Comparison of ENCODE assay signal across 19 mouse cellular contexts in genomic region chr10:115569712-115570491, GRCm38 (mm10). TPM values are rescaled to one million over a fixed set of nuclear protein-coding genes. Genes with fewer than 3 reads are reported as not detected.
DNase-seq lines count a peak whose midpoint lies in the region; ATAC-seq lines count a peak whose summit lies in the region.
"Had no signal": no experiment of that assay in that cellular context is flagged by ENCODE, and none has a peak within 500 bp of the region (broad histone marks: within the 10 kb centered on the region; RNA-seq: fewer than 3 reads in every experiment).

TSS of gene A930009A15Rik (plus strand) at chr10:115569986.

- no peaks in the 10 kb centered on the region for H3K36me3 ChIP-seq in kidney, embryonic 15.5 days
- no peaks in the 10 kb centered on the region for H3K36me3 ChIP-seq in hindbrain, embryonic 16.5 days (ENCODE audit: control insufficient read depth, insufficient read depth, low read length)
- H3K36me3 ChIP-seq in neural tube, embryonic 15.5 days, result no peaks in the 10 kb centered on the region
- H3K36me3 ChIP-seq: heart, embryonic 13.5 days; limb, embryonic 12.5 days had no signal

- 63% methylated on average over 15 of the region's 15 CpGs for WGBS in kidney, embryonic 15.5 days
- 46% methylated on average over 15 of the region's 15 CpGs for WGBS in hindbrain, embryonic 16.5 days
- 47% methylated on average over 15 of the region's 15 CpGs for WGBS in neural tube, embryonic 15.5 days

- no peak within 1 kb of the TSS for H3K4me2 ChIP-seq in kidney, embryonic 15.5 days
- H3K4me2 ChIP-seq in hindbrain, embryonic 16.5 days (ENCODE audit: low read length), result peak within 1 kb of the TSS; percentile 31
- H3K4me2 ChIP-seq in neural tube, embryonic 15.5 days, result peak within 1 kb of the TSS; percentile 29; the same call in 1 of the 2 replicates
- H3K4me2 ChIP-seq: heart, embryonic 13.5 days; limb, embryonic 12.5 days had no signal

- H3K27me3 ChIP-seq in kidney, embryonic 15.5 days, result no peaks in the 10 kb centered on the region
- H3K27me3 ChIP-seq in hindbrain, embryonic 16.5 days (replicated peaks; ENCODE audit: control insufficient read depth, insufficient read depth, low read length), result no peaks in the 10 kb centered on the region
- no peaks in the 10 kb centered on the region for H3K27me3 ChIP-seq in neural tube, embryonic 15.5 days (replicated peaks)
- H3K27me3 ChIP-seq: heart, embryonic 13.5 days; limb, embryonic 12.5 days had no signal

- no peak within 1 kb of the TSS for H3K4me3 ChIP-seq in kidney, embryonic 15.5 days (replicated peaks)
- 0 out of 2 replicates have a peak within 1 kb of the TSS, but pooled peaks have one; percentile 5 for H3K4me3 ChIP-seq in hindbrain, embryonic 16.5 days (ENCODE audit: low read length)
- no peak within 1 kb of the TSS for H3K4me3 ChIP-seq in neural tube, embryonic 15.5 days (replicated peaks)
- H3K4me3 ChIP-seq: erythroblast, embryonic 14.5 days; heart, embryonic 13.5 days; limb, embryonic 12.5 days had no signal

- peaks cover 13% of the 10 kb centered on the region; the same call in 1 of the 2 replicates for H3K4me1 ChIP-seq in kidney, embryonic 15.5 days
- H3K4me1 ChIP-seq in hindbrain, embryonic 16.5 days (ENCODE audit: control insufficient read depth, insufficient read depth, low read depth, low read length), result no peaks in the 10 kb centered on the region; the same call in 1 of the 2 replicates
- H3K4me1 ChIP-seq in neural tube, embryonic 15.5 days, result peaks cover 15% of the 10 kb centered on the region
- H3K4me1 ChIP-seq: heart, embryonic 13.5 days had no signal

- H3K9me3 ChIP-seq in kidney, embryonic 15.5 days (replicated peaks), result no peaks in the 10 kb centered on the region
- no peaks in the 10 kb centered on the region for H3K9me3 ChIP-seq in hindbrain, embryonic 16.5 days (ENCODE audit: control insufficient read depth, low read length)
- H3K9me3 ChIP-seq in neural tube, embryonic 15.5 days (replicated peaks), result no peaks in the 10 kb centered on the region
- H3K9me3 ChIP-seq: limb, embryonic 12.5 days had no signal

- H3K9ac ChIP-seq in kidney, embryonic 15.5 days, result no peak within 1 kb of the TSS
- no peak within 1 kb of the TSS for H3K9ac ChIP-seq in hindbrain, embryonic 16.5 days (ENCODE audit: low read depth, low read length)
- no peak within 1 kb of the TSS for H3K9ac ChIP-seq in neural tube, embryonic 15.5 days (replicated peaks)
- H3K9ac ChIP-seq: heart, embryonic 13.5 days; limb, embryonic 12.5 days; liver, postnatal 0 days had no signal

- H3K27ac ChIP-seq in kidney, embryonic 15.5 days, result no peak within 1 kb of the TSS
- peak within 1 kb of the TSS; percentile 49 for H3K27ac ChIP-seq in hindbrain, embryonic 16.5 days (ENCODE audit: low read depth, low read length)
- H3K27ac ChIP-seq in neural tube, embryonic 15.5 days (replicated peaks), result peak within 1 kb of the TSS; percentile 48
- H3K27ac ChIP-seq: heart, embryonic 13.5 days; kidney, postnatal 0 days; limb, embryonic 12.5 days; macrophage had no signal

- DNase-seq in kidney, postnatal 25 days, result no peak
- no peak for DNase-seq in embryo, embryonic 10 days (ENCODE audit: low spot score)
- no peak for DNase-seq in thymus, postnatal 36 days
- no peak for DNase-seq in thymus, postnatal 0 days (ENCODE audit: low spot score)
- DNase-seq: adrenal gland, adult 8-10 months; gastrocnemius, postnatal 14 days; liver, postnatal 0 days; right cerebral cortex, postnatal 14 days; thymus, adult 2 months had no signal

- peak; percentile 55; the same call in 1 of the 2 replicates for ATAC-seq in kidney, embryonic 15.5 days (replicated peaks; ENCODE audit: low FRiP score)
- peak; percentile 76 for ATAC-seq in common myeloid progenitor, adult 5-6 weeks (replicated peaks; ENCODE audit: low read depth, poor library complexity, severe bottlenecking)
- peak; percentile 46; the same call in 1 of the 2 replicates for ATAC-seq in hindbrain, embryonic 16.5 days
- ATAC-seq in neural tube, embryonic 15.5 days (ENCODE audit: low FRiP score), result 0 out of 2 replicates have a peak, but pooled peaks have one; percentile 40
- ATAC-seq: liver, postnatal 0 days; Patski had no signal

RNA-seq across cellular contexts. Expression of gene A930009A15Rik, which starts in this region (rescaled TPM):
- polyA plus RNA-seq in kidney, embryonic 15.5 days (2015; fragmentation: Nextera tagmentation; extraction: Ambion mirVana), result 0.21 and 0.22 TPM in 2 replicates
- not detected in 2 replicates for total RNA-seq in common myeloid progenitor, adult 5-6 weeks (2017)
- polyA plus RNA-seq in hindbrain, embryonic 16.5 days (2015; fragmentation: Nextera tagmentation; extraction: Ambion mirVana), result 1.00 and 1.6 TPM in 2 replicates
- polyA plus RNA-seq in neural tube, embryonic 15.5 days (2015; fragmentation: Nextera tagmentation; extraction: Ambion mirVana), result 0.46 and 0.49 TPM in 2 replicates
- polyA plus RNA-seq in thymus, postnatal 0 days (2015; fragmentation: Nextera tagmentation; extraction: Ambion mirVana), result not detected in 2 replicates
- total RNA-seq: adrenal gland, adult 8-10 months; gastrocnemius, postnatal 14 days had no signal
- polyA plus RNA-seq: erythroblast, embryonic 14.5 days; heart, embryonic 13.5 days; kidney, postnatal 0 days; limb, embryonic 12.5 days; macrophage; Patski; thymus, adult 2 months had no signal

Comparison
In these comparisons a context has a peak if more than half of its experiments do, and no peak if none do; other contexts are left out.
1. Peak in ATAC-seq in kidney, embryonic 15.5 days; RNA of the gene not detected or under 1 TPM.
2. Peak in ATAC-seq in common myeloid progenitor, adult 5-6 weeks; RNA of the gene not detected or under 1 TPM.
3. Peak in ATAC-seq, H3K27ac ChIP-seq and H3K4me2 ChIP-seq in neural tube, embryonic 15.5 days; RNA of the gene not detected or under 1 TPM.